Mouse (Mus musculus) right cerebral cortex, postnatal 25 days (tissue): ENCODE measurements around the gene Gm49776.
"Not testable (repeated sequence)": the region's sequence is repeated elsewhere in the genome, so short reads cannot be mapped to it uniquely, and the experiment has no call there.

Experiments used
- DNase-seq: peaks from one replicate; pipeline ENCODE4 v3.0.0; 2022

Gene Gm49776

DNA sequence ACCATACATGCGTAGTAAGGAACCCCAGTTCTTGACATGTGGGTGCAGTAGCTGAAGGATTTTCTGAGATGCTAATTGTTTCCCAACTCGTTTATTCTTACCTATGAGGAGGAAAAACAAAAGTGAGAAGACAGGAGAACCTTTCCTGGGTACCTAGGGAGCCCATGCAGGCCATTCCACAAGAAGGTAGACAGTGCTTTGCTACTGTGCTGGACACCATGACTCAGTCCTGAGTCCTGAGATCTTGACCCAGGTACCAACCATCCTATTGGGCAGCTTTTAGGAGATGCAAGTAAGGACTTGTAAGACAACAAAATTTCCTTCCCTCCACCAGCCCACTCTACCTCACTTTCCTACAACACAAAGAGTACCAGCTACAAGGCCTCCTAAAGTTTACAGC is at the start of gene Gm49776:
TSS of gene Gm49776 (minus strand) at position 101 of the 400 bp plus-strand sequence.
- no peak for DNase-seq

DNA sequence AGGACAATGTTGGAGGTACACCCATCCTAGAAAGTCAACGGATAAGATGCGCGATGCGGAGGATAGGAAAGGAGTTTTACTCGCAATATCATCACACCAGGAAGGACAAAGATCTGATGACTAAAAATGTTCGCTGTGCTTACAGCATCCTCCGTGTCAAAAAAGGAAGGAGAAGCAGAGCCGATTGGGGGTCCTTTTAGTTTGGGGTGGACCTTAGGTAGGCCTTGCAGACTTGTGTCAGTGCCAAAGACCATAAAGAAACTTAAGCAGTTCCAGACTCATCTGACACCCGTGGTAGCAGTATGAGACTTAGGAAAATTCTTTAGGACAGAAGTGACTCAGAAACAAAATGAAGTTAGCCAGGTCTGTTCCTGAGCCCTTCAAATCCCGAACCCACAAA is 31.5 kb upstream of the Gm49776 start:
- not testable (repeated sequence) for DNase-seq

DNA sequence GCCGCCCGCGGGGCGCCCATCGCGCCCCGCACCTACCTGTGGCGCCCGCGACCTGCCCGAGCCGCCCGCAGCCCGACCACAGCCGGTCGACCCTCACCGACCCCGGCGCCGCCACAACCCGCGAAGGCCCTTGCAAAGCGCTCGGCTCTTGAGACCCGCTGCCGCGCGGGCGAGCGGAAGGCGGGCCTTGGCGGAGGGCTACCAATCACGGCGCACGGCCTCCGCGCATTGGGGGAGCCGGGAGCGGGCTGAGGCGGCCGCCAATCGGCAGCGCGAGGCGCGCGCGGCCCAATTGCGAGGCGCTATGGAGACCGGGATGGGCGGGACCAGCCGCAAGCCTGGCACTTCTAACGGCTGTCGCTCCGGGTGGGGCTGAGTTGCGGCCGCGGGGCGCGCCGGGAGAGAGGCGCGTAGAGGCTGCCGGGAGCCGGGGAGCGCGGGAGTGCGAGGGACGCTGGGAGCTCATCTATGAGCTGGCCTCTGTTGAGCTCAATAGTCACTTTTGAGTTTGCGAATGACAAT is 31.0 kb upstream of the Gm49776 start, which contains the start of gene Dgcr8:
TSS of gene Dgcr8 (minus strand) at position 180 of the 522 bp plus-strand sequence.
- peak; percentile 100 for DNase-seq

DNA sequence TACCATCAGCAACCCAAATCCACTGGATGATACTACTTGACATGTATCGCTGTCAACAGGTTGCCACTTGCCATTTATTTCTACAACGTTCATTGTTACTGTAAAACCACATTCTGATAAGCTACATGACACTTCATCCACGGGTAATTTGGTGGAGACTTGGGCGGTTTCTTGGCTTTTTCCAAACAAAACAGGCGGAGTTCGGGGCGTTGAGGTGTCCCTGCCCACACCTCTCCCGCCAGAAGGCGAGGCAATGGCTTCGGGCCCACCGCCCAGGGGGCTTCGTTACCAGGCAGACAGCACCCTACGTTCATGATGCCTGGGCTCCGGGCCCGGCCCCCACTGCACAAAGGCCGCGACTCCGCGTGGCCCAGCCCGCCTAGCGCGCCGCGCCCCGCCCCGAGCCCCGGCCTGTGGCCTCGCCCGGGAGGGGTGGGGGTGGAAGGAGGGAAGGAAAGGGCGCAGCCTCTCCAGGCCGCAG is 30.5 kb upstream of the Gm49776 start:
- DNase-seq, result no peak

DNA sequence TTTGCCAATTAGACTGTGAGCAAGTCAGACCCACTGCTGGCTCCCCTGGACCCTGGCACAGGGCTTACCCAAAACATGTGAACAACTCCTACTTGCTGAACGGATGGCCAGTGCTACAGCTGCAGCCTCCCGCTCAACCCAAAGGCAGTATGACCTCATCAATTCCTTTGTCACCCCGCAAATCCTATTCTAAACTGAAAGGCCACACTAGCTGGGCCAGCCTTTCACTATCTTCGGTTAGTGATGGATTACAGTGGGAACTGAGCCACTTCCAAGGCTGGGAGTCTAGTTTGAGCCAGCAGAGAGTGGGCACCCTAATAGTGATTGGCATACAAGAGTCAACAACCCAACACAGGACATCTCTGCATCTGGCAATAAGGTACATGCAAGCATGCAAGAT is 30.0 kb upstream of the Gm49776 start:
- no peak for DNase-seq

DNA sequence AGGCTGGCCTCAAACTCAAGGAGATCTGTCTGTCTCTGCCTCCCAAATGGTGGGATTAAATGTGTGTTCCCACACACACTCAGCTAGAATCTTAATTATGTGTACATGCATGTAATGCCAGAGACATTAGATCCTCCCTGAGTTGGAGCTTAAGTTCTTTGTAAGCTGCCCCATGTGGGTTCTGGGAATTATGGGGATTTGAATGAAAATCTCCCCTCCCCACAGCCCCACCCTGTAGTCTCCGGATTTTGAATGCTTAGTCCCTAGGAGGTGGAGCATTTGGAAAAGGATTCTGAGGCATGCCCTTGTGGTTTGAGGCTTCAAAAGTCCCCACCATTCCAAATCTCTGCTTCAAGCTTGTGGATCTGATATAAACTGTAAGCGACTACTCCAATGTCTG is 17.0 kb upstream of the Gm49776 start:
- DNase-seq, result no peak

DNA sequence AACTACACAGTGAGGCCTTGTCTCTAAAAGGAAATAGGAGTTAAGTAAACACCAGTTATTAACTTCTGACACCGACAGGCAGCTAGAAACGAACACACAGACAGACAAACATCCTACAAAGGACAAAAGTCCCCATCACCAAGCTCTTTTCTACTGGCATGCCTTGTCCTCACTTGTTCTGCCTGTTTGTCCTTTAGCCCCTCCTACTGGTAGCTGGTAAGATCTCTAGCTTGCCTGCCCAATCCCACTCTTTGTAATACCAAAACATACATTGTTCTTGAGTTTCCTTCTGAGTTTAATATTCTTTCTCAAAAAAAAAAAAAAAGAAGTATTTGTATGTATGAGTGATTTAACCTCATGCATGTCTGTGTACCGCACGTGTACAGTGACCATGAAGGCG is 10.1 kb upstream of the Gm49776 start:
- no peak for DNase-seq

DNA sequence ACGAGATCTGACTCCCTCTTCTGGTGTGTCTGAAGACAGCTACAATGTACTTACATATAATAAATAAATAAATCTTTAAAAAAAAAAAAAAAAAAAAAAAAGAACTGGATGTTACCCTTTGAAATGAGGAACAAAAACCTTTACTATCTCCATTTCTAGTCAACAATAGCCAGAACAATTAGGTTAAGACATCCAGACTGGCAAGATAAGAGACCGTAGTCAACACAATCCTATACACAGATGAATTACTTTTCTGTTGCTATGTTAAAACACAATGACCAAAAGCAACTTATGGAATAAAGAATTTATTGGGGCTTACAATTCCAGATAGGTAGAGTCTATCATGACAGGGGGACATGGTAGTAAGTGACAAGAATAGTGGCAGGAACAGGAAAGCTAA is 6.9 kb upstream of the Gm49776 start:
- DNase-seq, result no peak

DNA sequence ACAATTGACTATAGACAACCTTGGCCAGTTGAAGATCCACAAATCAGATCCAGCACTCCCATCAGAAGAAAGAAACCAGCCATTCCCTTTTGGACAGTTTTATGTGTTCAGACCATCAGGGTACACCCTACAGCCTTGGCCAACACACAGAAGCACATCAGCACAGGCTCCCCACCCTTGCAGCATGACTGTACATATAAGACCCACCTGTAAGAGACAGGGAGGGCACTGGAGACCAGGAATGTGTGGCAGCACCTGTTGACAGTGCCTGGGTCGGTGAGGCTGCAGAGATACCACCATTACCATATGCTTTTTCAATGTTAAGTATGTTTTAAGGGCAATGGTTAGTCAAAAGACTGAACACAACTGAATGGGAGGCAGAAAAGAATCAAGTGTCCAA is 4.3 kb downstream of the Gm49776 start:
- no peak for DNase-seq

DNA sequence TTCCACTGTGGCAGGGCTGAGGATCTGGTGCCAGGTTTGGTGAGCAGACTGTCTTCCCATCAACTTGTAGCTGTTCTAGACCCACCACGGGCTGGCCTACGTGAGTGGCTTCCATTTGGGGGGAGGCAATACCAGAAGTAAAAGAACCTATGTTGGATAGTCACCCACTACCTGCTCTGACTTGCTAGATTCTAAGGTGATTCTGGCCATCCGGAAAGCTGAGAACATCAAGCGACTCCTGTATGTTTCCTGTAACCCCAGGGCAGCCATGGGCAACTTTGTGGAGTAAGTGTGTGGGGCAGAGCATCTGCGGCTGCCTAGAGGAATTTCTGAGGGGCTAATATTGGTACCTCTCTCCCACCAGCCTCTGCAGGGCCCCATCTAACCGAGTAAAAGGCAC is 5.4 kb downstream of the Gm49776 start:
- no peak for DNase-seq

DNA sequence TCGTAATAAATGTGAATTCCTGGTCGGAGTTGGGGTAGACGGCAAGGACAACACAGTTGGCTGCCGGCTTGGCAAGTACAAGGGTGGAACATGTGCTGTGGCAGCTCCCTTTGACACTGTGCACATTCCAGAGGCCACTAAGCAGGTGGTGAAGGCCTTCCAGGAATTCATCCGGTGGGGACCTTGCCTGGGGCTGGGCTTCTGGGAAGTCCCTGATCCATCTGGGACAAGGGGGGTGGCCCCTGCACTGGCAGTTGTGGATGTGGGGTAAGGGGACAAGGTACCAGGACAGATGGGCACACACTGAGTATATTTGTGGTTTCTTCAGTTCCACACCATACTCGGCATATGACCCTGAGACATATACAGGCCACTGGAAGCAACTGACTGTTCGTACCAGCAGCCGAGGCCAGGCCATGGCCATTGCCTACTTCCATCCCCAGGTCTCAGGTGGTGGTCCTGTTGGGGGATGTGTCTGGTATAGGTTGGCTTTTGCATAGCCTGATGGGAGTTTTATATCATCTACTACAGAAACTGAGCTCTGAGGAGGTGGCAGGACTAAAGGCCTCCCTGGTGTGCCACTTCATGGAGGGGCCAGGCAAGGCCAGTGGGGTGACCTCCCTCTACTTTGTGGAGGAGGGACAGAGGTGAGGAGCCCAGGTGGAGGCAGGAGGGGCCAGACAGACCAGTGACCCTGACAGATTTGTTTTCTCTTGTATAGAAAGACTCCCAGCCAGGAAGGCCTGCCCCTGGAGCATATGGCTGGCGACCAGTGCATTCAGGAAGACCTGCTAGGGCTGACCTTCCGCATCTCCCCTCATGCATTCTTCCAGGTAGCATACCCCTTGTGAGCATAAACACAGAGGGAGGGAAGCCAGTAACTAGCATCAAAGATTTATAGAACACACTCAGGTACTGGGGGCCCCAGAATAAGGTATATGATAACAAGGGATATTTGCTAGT is 7.0 kb downstream of the Gm49776 start:
- DNase-seq, result no peak

DNA sequence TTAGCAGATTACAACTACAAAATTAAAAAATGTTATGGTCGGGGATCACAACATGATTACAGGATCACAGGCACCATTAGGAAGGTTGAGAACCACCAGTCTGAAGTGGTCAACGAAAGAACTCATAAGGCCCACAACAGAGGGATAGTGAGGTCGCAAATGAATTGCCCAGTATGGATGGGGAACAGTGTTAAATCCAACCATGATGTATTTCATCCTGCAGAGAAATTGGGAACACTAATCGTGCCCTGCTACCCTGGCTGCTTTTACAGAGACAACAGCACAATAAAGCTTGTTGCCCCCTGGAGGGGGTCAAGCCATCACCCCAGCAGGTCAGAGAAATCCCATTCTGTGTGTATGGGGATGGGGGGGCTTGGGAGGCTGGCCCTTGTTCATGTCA is 7.9 kb downstream of the Gm49776 start:
- no peak for DNase-seq

DNA sequence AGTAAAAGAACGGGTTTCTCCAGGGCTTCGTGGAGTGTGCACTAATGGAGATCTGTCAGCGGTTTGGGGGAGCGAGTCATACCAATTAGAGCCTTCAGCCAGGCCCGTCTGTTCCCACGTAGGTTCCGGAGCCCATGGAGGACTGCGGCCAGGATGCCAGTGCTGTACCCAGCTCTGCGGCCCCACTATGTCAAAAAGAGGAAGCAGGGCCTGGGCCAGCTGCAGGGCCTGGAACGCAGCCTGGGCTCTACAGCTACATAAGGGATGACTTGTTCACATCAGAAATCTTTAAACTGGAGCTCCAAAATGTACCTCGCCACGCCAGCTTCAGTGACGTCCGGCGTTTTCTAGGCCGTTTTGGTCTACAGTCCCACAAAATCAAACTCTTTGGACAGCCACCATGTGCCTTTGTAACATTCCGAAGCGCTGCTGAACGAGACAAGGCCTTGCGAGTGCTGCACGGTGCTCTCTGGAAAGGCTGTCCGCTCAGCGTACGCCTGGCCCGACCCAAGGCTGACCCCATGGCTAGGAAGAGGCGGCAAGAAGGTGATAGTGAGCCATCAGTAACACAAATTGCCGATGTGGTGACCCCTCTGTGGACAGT is 8.7 kb downstream of the Gm49776 start:
- peak; percentile 49 for DNase-seq

DNA sequence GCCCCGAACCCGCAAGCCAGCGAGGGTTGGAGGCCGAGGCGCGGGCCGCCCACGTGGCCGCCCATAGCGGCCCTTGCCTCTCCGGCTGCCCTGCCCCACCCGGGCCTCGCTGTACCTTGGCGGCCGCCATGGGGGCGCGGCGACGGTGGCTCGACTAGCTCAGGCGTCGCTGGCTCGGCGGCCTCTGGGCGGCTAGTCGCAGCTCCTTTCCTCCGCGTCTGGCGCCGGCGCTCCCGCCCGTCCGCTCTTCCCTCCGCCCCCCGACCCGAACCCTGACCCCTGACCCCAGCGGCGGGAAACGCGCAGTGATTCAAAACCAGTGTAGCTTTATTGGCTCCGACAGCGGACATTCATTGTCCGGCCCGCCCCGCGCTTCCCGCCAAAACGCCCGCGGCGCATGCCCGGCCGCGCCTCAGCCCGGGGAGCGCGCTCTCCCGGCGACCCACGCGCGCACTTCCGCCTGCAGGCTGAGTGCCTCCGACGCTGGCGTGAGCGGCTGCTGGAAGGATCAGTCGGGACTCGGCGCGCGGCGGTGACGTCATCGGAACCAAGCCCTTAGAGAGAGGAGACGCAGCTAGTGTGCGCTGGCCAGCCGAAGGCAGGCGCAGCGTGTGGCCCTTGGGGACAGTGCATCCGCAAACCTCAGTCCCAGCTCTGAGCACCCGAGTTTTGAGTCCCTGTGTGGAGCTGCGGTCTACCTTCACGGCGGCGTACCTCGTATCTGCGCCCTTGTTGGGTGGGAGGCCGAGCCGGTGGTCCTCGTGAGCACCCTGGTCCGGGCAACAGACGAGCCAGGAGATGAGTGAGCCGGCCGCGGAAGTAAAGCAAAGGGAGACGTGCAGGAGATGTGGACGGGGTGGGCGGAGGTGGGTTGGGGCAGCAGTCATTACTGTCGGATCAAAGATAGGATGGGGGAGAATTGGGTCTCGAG is 9.4 kb downstream of the Gm49776 start, which contains the start of the genes Trmt2a and Ranbp1:
TSS of gene Trmt2a (plus strand) at position 247 of the 931 bp plus-strand sequence.
TSS of gene Ranbp1 (minus strand) at position 300 of the 931 bp plus-strand sequence.
- DNase-seq, result peak; percentile 99

DNA sequence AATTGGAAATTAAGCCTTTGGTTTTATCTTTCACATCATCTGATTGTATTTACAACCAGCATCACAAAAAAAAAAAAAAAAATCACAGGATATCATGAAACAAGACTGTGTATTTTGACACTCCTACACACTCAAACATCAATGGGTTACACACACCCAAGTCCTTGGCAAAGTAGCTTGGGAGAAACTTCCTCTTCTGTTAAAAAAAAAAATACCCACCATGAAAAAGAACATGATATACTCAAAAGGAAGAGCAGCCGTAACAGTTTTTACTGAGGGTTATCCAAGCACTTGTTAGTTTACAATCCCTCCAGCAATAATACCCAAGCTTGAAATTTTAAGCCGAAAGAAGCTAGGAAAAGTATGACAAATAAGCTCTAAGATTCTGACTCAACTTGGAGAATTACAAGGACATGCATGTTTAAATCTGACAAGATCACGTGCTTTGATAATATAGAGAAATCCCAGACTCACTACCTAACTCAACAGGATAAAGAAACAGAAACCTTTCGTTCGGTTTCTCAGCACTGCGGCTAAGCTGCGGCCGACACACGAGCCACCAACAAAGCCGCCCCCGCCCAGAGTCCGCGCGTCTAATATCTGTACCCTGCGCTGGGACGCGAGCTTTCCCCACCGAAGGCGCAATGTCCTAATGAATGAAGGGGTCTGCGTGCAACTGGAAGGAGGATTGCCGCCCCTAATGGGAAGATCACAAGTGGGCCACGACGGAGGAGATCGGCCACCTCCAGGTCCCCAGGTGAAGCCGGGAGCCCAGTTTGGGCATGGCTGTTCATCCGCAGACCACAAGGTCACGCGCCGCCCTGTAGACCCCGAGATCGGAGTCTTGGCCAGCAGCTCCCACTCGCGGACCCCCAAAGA is 10.4 kb downstream of the Gm49776 start:
- peak; percentile 36 for DNase-seq

DNA sequence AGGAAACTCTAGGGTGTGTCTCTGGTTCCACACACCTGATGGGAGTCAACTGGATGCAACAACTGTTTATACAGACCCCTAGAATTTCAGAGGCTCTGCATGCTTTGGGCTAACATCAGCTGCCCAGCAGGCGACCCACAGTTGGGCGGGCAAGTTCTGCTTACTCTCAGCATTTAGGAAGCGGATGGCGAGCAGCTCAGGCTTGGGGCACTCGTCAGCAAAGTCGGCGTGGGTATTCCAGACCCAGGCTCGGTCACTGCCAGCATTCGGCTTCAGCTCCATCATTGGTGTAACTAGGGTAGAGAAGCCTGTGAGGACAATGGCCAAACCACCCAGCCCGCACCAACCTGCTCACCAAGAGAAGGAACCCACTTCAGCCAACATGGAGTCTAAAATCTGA is 16.5 kb downstream of the Gm49776 start:
- no peak for DNase-seq

DNA sequence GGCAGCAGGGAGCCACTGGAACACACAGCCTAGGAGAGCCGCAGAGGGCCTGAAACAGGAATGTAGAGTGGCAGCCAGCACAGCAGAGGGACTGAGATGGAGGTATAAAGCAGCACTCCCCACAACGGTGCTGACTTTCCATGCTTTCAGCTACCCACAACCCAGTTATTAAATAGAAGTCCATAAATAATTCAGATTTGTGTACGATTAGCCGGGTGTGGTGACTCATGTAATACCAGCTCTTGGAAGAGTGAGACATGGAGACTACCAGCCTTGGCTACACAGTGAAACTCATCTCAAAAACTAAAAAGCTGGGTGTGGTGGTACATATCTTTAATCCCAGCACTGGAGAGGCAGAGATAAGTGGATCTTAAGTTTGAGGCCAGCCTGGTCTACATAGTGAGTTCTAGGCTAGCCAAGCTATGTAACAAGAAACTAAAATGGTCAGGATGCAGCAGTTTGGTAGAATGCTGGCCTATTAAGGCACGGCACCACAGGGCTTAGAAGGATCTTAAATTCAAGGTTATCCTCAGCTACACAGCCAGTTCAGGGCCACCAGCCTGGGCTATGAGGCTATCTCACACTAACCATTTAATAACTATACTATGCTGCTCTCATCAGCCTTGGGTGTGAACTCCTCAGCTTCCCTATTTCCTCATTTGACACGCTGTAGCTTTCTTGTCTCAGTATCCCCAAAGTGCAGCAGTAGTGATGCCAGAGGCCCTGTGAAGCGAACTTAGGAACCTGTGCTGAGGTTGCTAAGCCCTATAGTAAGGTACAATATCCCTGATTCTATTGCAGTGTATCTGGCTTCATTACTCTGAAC is 21.2 kb downstream of the Gm49776 start:
- no peak for DNase-seq

DNA sequence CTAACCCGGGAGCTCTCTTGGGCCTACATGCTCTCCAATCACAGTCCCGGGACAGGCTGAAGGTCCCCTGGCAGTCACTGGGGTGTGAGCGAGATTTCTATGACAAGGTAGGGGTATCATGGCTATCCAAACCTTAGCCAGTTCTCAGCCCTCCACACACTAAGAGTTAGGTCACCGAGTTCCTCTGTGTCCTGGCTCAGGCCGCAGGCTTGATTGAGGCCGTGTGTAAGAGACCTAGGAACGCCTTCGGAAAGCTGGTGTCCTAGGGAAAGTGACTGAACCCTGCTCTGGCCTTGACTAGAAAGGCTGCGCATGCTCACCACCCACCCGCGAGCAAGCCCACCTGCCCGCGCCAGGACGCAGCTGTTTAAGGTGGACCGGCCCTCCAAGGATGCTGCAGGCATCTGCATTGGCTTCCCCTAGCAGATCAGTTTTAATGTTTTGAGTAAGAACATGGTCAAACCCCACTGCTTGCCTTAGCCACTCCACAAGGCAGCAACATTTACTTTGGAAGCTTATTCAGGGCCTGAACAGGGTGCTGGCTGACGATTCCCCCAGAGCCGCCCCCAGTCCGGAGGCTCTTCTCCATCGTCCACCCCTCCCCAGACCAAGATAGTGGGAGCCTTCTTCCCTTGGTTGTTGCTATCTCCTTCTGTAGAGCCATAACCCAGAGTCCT is 22.6 kb downstream of the Gm49776 start:
- peak; percentile 70 for DNase-seq

DNA sequence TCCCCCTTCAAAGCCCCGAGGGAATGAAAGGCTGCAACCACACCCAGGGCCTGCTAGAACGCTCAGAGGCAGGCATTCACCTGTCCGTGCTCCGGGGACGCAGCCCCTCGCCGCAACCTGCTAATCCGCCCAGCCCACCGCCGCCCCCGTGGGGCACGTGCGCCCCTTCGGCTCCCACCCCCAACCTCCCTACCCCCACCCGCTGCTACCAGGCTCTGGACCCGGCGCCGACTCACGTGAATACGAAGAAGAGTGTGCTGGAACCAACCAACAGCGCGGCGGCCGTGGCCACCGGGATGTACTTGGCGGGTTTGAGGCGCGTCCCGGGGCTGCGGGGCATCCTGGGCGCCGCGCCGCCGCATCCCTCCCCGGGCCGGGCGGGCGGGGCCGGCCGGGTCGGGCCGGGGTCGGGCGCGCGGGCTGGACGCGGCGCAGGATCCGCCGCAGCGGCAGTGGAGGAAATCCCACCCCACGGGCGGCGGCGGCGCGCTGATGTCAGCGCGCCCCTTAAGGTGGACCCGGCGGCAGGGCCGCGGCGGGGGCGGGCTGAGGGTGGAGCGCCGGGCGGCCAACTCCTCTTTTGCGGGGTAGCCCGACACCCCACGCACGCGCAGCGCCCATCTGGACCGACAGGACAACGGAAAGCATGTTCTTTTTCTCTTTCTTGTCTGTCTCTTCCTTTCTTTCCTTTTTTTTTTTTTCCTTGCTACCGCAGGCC is 23.3 kb downstream of the Gm49776 start, which contains the start of gene Zdhhc8:
TSS of gene Zdhhc8 (minus strand) at position 466 of the 718 bp plus-strand sequence.
- DNase-seq, result peak; percentile 85
